Mouse (Mus musculus) heart, adult 2 months (tissue): ENCODE results near the gene Plb1.

Experiments
- CTCF ChIP-seq: fragments of 200-600 bp; IDR thresholded peaks from 2 replicates; pipeline ENCODE4 v1.8.1; 2022; ENCODE audit warnings: antibody characterized with exemption, mild to moderate bottlenecking, moderate library complexity
- EP300 ChIP-seq: fragments of 200-500 bp; IDR thresholded peaks from 2 replicates; pipeline ENCODE4 v1.6.1; 2011; ENCODE audit warnings: low read depth, low read length, control low read depth; ENCODE audit not compliant: insufficient read depth
- POLR2A ChIP-seq: fragments of 200-500 bp; IDR thresholded peaks from 2 replicates; pipeline ENCODE4 v1.6.1; 2011; ENCODE audit warnings: mild to moderate bottlenecking, low read depth, low read length, control low read depth; ENCODE audit not compliant: insufficient read depth

DNA sequence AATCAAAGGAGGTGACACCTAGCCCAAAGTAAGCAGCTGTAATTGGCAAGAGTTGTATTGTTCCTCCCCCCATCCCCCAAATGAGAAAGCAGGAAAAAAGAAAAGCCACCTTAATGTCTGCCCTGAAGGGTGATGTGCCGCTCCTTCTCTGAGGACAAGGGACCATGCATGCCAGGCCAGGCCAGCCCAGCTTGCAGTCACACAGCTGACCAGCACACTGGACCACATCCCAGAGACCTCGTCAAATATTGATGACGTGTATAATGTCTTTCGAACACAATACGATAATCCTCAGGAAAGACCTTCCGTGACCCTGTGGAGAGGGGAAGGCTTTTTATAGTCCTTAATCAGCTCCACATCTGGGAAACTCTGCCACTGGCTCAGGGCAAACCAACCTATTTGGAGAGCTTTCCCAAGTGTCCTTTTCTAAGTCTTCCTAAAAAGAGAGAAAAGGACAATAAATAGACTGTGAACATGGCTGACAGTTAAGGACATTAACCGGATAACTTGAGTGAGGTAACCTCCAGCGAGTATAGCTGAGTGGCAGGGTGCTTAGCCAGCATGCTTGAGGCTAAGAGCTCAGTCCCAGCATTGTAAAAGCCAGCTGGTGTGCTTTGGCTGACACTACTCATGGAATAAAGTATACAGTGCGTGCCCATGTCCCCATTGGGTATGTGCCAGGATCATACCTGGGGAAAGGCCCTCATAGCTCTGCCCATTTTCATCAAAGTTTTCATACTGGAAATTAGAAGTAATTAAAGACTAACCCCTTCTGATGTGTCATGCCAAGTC, 162.8 kb downstream of the Plb1 start:
- TF ChIP-seq CTCF (no peak), POLR2A (no peak), EP300 (no peak)
